Mouse (Mus musculus): ENCODE results near the gene C130073F10Rik. TPM values are rescaled to one million over a fixed set of nuclear protein-coding genes. Genes with fewer than 3 reads are reported as not detected.
"Not testable (repeated sequence)": the region's sequence is repeated elsewhere in the genome, so short reads cannot be mapped to it uniquely, and the experiment has no call there.

Gene C130073F10Rik
- polyA plus RNA-seq (2012; rRNA removed) = not detected in 2 replicates

GRCm38 (mm10) chr4:101893656-101894420 lies at the start of gene C130073F10Rik:
TSS of gene C130073F10Rik (minus strand) at chr4:101893789.
- DNase-seq (ENCODE audit: low spot score) = no peak

GRCm38 (mm10) chr4:101940107-101940506 lies 46.5 kb upstream of the C130073F10Rik start, which contains the start of gene Gm12794:
TSS of gene Gm12794 (plus strand) at chr4:101940407.
- DNase-seq (ENCODE audit: low spot score) = not testable (repeated sequence)

GRCm38 (mm10) chr4:101908821-101909220 lies 15.2 kb upstream of the C130073F10Rik start, which contains the start of gene Gm12800:
TSS of gene Gm12800 (plus strand) at chr4:101909121.
- DNase-seq (ENCODE audit: low spot score) = not testable (repeated sequence)

- DNase-seq (ENCODE audit: low spot score) = no peak
Observed at GRCm38 (mm10) chr4:101889377-101889776, 4.2 kb downstream of the C130073F10Rik start.

- DNase-seq (ENCODE audit: low spot score) = no peak
Observed at GRCm38 (mm10) chr4:101883641-101884040, 9.9 kb downstream of the C130073F10Rik start.

GRCm38 (mm10) chr4:101875687-101876086 lies 17.9 kb downstream of the C130073F10Rik start:
- not testable (repeated sequence) for DNase-seq (ENCODE audit: low spot score)

- not testable (repeated sequence) for DNase-seq (ENCODE audit: low spot score)
Observed at GRCm38 (mm10) chr4:101872031-101872430, 21.6 kb downstream of the C130073F10Rik start.

- no peak for DNase-seq (ENCODE audit: low spot score)
Observed at GRCm38 (mm10) chr4:101862289-101862688, 31.3 kb downstream of the C130073F10Rik start.

- DNase-seq (ENCODE audit: low spot score) = no peak
Observed at GRCm38 (mm10) chr4:101860873-101861272, 32.7 kb downstream of the C130073F10Rik start.

- no peak for DNase-seq (ENCODE audit: low spot score)
Observed at GRCm38 (mm10) chr4:101850908-101851307, 42.7 kb downstream of the C130073F10Rik start.

- DNase-seq (ENCODE audit: low spot score) = not testable (repeated sequence)
Observed at GRCm38 (mm10) chr4:101843923-101844322, 49.7 kb downstream of the C130073F10Rik start, which contains the start of gene B020004J07Rik. TSS of gene B020004J07Rik (minus strand) at chr4:101844023.

Other genes starting within 250 kb of the C130073F10Rik start
- gene Leprot, start 246.1 kb downstream of the C130073F10Rik start, polyA plus RNA-seq (2012; rRNA removed) = 139 and 158 TPM in 2 replicates
- 16.9 and 20.1 TPM in 2 replicates for gene Lepr, start 176.4 kb downstream of the C130073F10Rik start, polyA plus RNA-seq (2012; rRNA removed)
- gene B020004J07Rik, start 49.8 kb downstream of the C130073F10Rik start, polyA plus RNA-seq (2012; rRNA removed) = not detected in 2 replicates
- gene Gm12800, start 15.3 kb upstream of the C130073F10Rik start, polyA plus RNA-seq (2012; rRNA removed) = 0.04 TPM in 1 of 2 replicates, not detected in the other
- not detected in 2 replicates for gene Gm12794, start 46.6 kb upstream of the C130073F10Rik start, polyA plus RNA-seq (2012; rRNA removed)
- not detected in 2 replicates for gene Gm12790, start 87.3 kb upstream of the C130073F10Rik start, polyA plus RNA-seq (2012; rRNA removed)
- not detected in 2 replicates for gene Gm12789, start 92.8 kb upstream of the C130073F10Rik start, polyA plus RNA-seq (2012; rRNA removed)
- 32.8 and 47.1 TPM in 2 replicates for gene Pde4b, start 193.8 kb upstream of the C130073F10Rik start, polyA plus RNA-seq (2012; rRNA removed)